Mouse (Mus musculus): Measurements from ENCODE around the gene Ighmbp2. TPM values are rescaled to one million over a fixed set of nuclear protein-coding genes. Genes with fewer than 3 reads are reported as not detected.
A peak's percentile ranks its signal among the peaks of the same experiment; 100 is the strongest.

Ighmbp2 gene
- polyA plus RNA-seq, 1 experiment from 2014 or later: 1.8 TPM

DNA sequence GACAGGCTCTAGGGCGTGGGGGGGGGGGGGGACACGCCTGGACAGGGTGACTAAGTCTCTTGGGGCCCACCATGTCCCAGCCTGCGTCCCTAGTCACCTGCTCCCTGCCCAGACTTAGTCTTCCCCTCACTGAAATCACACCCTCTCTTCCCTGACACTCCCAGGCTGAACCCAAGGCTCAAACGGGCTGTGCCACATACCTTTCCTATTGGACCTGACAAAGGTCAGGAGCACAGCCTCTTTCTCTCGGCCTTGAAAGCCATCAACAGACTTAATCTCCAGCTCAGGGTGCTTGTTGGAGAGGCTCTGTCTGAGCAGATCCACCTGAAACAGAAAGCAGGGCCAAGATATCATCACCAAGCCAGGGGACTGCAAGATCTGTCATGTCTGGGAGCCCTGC, 16.7 kb downstream of the Ighmbp2 start:
- Histone ChIP-seq H3K4me1 (ENCODE audit: insufficient read depth) (no peaks in the 10 kb centered on the region), H3K4me2 (ENCODE audit: low read depth, low read length) (no peak overlapping the region), H3K9ac (replicated peaks) (no peak overlapping the region), H3K4me3 (ENCODE audit: low read depth, low read length) (no peak overlapping the region), H3K27me3 (ENCODE audit: insufficient read depth, low read length) (no peaks in the 10 kb centered on the region), H3K27ac (ENCODE audit: low read depth) (no peak overlapping the region), H3K9me3 (ENCODE audit: low read length) (no peaks in the 10 kb centered on the region), H3K36me3 (replicated peaks; ENCODE audit: insufficient read depth, low read length) (peaks cover 53% of the 10 kb centered on the region)
- ATAC-seq (no peak), DNase-seq (peak; percentile 8)
- TF ChIP-seq CTCF (IDR thresholded peaks at IDR 0.05; ENCODE audit: low read depth) (no peak), EP300 (IDR thresholded peaks at IDR 0.05; ENCODE audit: low read depth) (no peak)
- WGBS (ENCODE audit: insufficient replicate concordance): 76% methylated on average over 5 of the region's 5 CpGs

DNA sequence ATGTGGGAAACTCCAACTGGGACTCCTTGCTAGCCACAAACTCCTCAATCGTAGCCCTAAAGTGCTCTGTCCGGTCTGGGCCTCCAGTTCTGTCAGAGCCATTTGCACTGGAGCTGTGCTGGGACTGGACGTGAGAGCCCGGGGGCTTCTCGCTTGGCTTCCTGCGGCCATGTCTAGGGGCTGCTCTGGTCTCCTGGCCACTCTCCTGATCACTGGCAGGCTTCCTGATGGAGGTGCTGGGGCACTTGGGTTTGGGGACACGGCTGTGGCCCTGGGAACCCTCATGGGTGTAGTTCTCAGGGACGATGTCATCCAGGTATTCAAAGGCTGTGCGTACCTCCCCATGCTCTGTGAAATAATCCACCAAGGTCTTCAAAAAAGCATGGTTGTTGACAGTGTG, 17.6 kb downstream of the Ighmbp2 start:
- Histone ChIP-seq H3K36me3 (replicated peaks; ENCODE audit: insufficient read depth, low read length) (peaks cover 52% of the 10 kb centered on the region), H3K27me3 (ENCODE audit: insufficient read depth, low read length) (no peaks in the 10 kb centered on the region)
- no peak for ATAC-seq

DNA sequence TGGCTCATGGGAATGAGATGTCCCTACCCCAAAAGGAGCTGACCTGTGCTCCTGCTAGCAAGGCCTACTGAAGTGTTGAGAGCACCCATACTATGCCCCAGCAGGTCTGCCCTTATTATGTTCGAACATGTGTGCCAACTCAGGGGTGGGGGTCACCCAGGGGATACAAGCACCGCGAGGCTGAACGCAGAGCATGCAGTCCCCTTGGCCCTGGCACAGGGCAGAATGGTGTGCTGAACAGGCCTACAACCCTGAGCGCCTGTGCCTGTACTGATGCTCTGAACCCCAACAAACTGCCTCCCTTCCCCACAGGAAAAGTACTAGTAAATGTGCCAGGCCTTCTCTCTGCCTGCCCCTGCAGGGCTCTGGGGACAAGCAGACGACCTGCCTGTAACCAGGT, 18.5 kb downstream of the Ighmbp2 start:
- H3K4me2 ChIP-seq (ENCODE audit: low read depth, low read length): no peak overlapping the region
- no peak for ATAC-seq
- H3K4me3 ChIP-seq (ENCODE audit: low read depth, low read length): no peak overlapping the region
- no peak overlapping the region for H3K9ac ChIP-seq (replicated peaks)
- peak; percentile 8 for DNase-seq
- no peaks in the 10 kb centered on the region for H3K9me3 ChIP-seq (ENCODE audit: low read length)
- 90% methylated on average over 6 of the region's 6 CpGs for WGBS (ENCODE audit: insufficient replicate concordance)
- TF ChIP-seq CTCF (IDR thresholded peaks at IDR 0.05; ENCODE audit: low read depth) (no peak), EP300 (IDR thresholded peaks at IDR 0.05; ENCODE audit: low read depth) (no peak)
- H3K27me3 ChIP-seq (ENCODE audit: insufficient read depth, low read length): no peaks in the 10 kb centered on the region
- H3K36me3 ChIP-seq (replicated peaks; ENCODE audit: insufficient read depth, low read length): peaks cover 50% of the 10 kb centered on the region
- no peaks in the 10 kb centered on the region for H3K4me1 ChIP-seq (ENCODE audit: insufficient read depth)
- no peak overlapping the region for H3K27ac ChIP-seq (ENCODE audit: low read depth)

More for the DNA sequence above, 17.6 kb downstream of the Ighmbp2 start:
- peak; percentile 10 for DNase-seq
- H3K9me3 ChIP-seq (ENCODE audit: low read length): no peaks in the 10 kb centered on the region
- no peaks in the 10 kb centered on the region for H3K4me1 ChIP-seq (ENCODE audit: insufficient read depth)
- H3K27ac ChIP-seq (ENCODE audit: low read depth): no peak overlapping the region
- H3K9ac ChIP-seq (replicated peaks): no peak overlapping the region
- no peak overlapping the region for H3K4me3 ChIP-seq (ENCODE audit: low read depth, low read length)
- TF ChIP-seq EP300 (IDR thresholded peaks at IDR 0.05; ENCODE audit: low read depth) (no peak), CTCF (IDR thresholded peaks at IDR 0.05; ENCODE audit: low read depth) (no peak)
- WGBS (ENCODE audit: insufficient replicate concordance): 95% methylated on average over 9 of the region's 9 CpGs
- no peak overlapping the region for H3K4me2 ChIP-seq (ENCODE audit: low read depth, low read length)

DNA sequence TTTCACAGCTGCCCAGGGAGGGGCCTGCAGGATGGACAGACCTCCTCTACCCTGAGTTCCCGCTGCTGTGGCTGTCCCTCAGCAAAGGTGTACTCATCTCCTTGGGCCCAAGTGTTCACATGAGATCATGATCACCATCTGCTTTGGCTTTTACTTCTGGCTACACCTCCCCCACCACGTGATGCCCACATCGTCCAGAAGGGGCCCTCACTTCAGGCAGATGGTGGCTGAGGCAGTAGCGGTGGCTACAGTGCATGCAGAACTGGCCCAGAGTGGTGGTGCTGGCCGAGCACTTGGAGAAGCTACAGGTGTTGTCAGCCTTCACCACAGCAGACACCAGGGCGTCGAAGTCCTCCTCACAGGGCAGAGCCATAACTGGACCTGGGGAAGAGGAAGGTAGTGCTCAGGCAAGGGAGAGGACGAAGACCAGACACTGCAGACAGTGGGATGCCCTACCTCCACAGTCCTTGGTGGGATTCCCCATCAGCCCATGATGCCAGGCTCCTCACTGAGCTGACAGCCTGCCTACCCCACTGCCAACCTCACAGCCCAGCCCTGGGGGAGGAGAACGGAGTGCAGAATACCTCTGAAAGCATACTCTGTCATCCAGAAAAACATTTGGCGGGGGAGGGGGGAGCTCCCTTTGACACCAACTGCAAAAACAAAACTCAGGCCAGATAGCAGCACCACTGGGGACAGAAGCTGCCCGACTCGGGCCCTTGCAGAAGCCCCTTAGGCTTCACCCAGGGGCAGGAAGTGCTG, 20.9 kb downstream of the Ighmbp2 start:
- no peak overlapping the region for H3K4me3 ChIP-seq (ENCODE audit: low read depth, low read length)
- H3K9me3 ChIP-seq (ENCODE audit: low read length): no peaks in the 10 kb centered on the region
- no peak overlapping the region for H3K27ac ChIP-seq (ENCODE audit: low read depth)
- DNase-seq (peak; percentile 12), ATAC-seq (no peak)
- H3K36me3 ChIP-seq (replicated peaks; ENCODE audit: insufficient read depth, low read length): peaks cover 34% of the 10 kb centered on the region
- TF ChIP-seq CTCF (IDR thresholded peaks at IDR 0.05; ENCODE audit: low read depth) (no peak), EP300 (IDR thresholded peaks at IDR 0.05; ENCODE audit: low read depth) (no peak)
- no peak overlapping the region for H3K9ac ChIP-seq (replicated peaks)
- H3K27me3 ChIP-seq (ENCODE audit: insufficient read depth, low read length): no peaks in the 10 kb centered on the region
- H3K4me1 ChIP-seq (ENCODE audit: insufficient read depth): no peaks in the 10 kb centered on the region
- H3K4me2 ChIP-seq (ENCODE audit: low read depth, low read length): no peak overlapping the region
- 79% methylated on average over 12 of the region's 12 CpGs for WGBS (ENCODE audit: insufficient replicate concordance)

DNA sequence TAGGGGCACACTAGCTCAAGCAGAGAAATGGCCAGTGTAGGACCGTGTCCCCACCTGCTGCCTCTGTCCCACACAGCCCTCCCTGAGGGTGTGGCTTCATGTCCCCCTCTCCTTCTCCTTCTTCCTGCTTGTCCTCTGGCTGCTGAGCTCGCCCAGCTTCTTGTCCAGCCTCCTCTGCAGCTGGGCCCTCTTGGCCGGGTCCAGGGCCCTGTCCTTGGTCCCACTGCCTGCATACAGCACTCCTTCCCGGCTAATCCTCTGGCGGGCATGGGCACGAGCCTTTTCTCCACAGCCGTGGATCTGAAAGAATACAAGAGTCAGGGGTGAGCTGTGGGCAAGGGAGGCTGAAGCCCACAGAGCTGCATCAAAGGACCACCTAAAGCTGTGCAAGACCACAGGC, 21.5 kb downstream of the Ighmbp2 start:
- H3K9me3 ChIP-seq (ENCODE audit: low read length): no peaks in the 10 kb centered on the region
- no peak overlapping the region for H3K4me2 ChIP-seq (ENCODE audit: low read depth, low read length)
- no peaks in the 10 kb centered on the region for H3K27me3 ChIP-seq (ENCODE audit: insufficient read depth, low read length)
- H3K4me3 ChIP-seq (ENCODE audit: low read depth, low read length): no peak overlapping the region
- no peak overlapping the region for H3K9ac ChIP-seq (replicated peaks)
- ATAC-seq: no peak
- no peak overlapping the region for H3K27ac ChIP-seq (ENCODE audit: low read depth)
- peak; percentile 11 for DNase-seq
- 90% methylated on average over 7 of the region's 7 CpGs for WGBS (ENCODE audit: insufficient replicate concordance)
- no peaks in the 10 kb centered on the region for H3K4me1 ChIP-seq (ENCODE audit: insufficient read depth)
- no peak for TF ChIP-seq EP300 (IDR thresholded peaks at IDR 0.05; ENCODE audit: low read depth)
- TF ChIP-seq CTCF (IDR thresholded peaks at IDR 0.05; ENCODE audit: low read depth): no peak
- peaks cover 28% of the 10 kb centered on the region for H3K36me3 ChIP-seq (replicated peaks; ENCODE audit: insufficient read depth, low read length)

DNA sequence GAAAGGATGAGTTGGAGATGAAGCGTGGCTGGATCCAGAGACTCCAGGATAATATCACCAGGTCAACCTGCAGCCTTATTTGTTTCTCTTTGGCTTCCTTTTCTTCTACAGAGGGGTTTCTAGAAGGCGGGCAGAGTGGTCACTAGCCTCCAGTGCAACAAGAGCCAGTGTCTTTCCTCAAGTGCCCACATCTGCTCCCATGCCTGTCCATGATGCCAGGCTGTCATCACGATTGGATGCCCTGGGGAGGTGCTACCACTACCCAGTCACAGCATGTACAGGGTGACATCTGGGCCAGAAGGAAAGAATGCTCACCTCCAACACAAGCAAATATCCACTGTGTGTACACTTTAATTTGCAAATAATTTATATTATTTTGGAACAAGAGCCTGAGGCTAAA, 22.2 kb downstream of the Ighmbp2 start:
- no peaks in the 10 kb centered on the region for H3K9me3 ChIP-seq (ENCODE audit: low read length)
- TF ChIP-seq CTCF (IDR thresholded peaks at IDR 0.05; ENCODE audit: low read depth) (no peak), EP300 (IDR thresholded peaks at IDR 0.05; ENCODE audit: low read depth) (no peak)
- ATAC-seq: no peak
- H3K9ac ChIP-seq (replicated peaks): no peak overlapping the region
- peaks cover 25% of the 10 kb centered on the region for H3K36me3 ChIP-seq (replicated peaks; ENCODE audit: insufficient read depth, low read length)
- 72% methylated on average over 3 of the region's 3 CpGs for WGBS (ENCODE audit: insufficient replicate concordance)
- no peak overlapping the region for H3K4me2 ChIP-seq (ENCODE audit: low read depth, low read length)
- H3K4me1 ChIP-seq (ENCODE audit: insufficient read depth): no peaks in the 10 kb centered on the region
- no peak for DNase-seq
- H3K27ac ChIP-seq (ENCODE audit: low read depth): no peak overlapping the region
- no peaks in the 10 kb centered on the region for H3K27me3 ChIP-seq (ENCODE audit: insufficient read depth, low read length)
- no peak overlapping the region for H3K4me3 ChIP-seq (ENCODE audit: low read depth, low read length)
